Mouse (Mus musculus) skeletal muscle tissue, adult 2 months (tissue): Measurements from ENCODE around the gene Gm13288.
"Not testable (repeated sequence)": the region's sequence is repeated elsewhere in the genome, so short reads cannot be mapped to it uniquely, and the experiment has no call there.

Source experiments
- DNase-seq: peaks from one replicate; pipeline ENCODE4 v3.0.0-alpha.2; 2012; ENCODE audit warnings: low read depth, low spot score

Gene Gm13288

DNA sequence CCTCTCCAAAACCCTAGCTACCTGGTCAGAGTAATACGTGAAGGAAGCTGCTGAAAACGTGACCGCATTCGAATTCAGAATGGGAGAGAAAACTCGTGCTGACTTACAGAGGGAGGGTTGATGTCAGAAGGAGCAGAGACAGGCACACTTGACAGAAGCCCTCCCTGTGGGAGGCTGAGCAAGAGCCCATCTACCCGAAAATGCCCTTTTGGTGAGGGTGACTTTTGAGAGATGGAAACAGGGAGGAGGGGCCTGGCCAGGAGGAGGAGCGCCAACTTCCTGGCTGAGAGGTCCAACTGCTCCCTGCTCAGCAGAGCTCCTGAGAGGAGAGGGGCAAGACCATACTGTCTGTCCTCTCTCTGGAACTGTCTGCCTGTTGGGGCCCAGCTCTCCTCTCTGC lies 6.0 kb upstream of the Gm13288 start, which contains the start of gene Gm13285:
TSS of gene Gm13285 (plus strand) at position 301 of the 400 bp plus-strand sequence.
- not testable (repeated sequence) for DNase-seq

DNA sequence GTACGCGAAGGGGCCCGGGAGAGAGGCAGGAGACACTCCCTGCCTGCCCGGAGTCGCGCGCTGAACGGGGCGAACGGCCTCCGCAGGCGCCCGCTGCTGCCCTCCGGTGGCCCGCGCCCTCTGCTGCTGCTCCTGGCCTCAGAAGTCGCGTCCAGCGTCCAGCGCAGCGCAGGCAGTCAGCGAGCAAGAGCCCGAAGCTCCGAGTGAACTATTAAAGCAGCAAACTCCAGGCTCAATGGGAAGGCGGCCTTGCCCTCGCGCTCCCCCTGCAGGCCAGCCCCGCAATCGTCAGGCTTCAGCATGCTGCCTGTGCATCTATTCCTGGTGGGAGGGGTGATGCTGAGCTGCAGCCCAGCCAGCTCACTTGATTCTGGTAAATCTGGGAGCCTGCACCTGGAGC lies 2.4 kb upstream of the Gm13288 start, which contains the start of gene Gm13287:
TSS of gene Gm13287 (plus strand) at position 301 of the 400 bp plus-strand sequence.
- DNase-seq: not testable (repeated sequence)

DNA sequence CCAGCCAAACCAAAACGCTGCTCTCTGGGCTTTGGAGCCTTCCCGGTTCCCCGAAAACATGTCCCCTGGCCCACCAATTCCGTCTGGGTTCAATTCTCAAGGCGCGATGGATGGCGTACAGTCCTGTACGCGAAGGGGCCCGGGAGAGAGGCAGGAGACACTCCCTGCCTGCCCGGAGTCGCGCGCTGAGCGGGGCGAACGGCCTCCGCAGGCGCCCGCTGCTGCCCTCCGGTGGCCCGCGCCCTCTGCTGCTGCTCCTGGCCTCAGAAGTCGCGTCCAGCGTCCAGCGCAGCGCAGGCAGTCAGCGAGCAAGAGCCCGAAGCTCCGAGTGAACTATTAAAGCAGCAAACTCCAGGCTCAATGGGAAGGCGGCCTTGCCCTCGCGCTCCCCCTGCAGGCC lies 430 bp downstream of the Gm13288 start:
- DNase-seq: not testable (repeated sequence)

DNA sequence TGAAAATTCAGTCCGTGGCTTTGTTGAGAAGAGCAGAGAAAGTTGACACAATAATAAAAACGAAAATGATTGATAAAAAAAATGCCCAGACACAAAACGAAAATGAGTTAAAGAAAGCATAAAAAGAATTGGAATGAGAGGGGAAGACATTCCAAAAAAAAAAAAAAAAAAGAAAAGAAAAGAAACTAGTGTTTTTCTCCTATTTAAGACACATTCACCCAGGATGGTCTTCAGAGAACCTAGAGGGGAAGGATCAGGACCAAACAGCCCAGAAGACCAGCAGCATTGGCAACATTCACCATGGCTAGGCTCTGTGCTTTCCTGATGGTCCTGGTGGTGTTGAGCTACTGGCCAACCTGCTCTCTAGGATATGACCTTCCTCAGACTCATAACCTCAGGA lies 10.6 kb downstream of the Gm13288 start, which contains the start of gene Ifna7:
TSS of gene Ifna7 (plus strand) at position 301 of the 400 bp plus-strand sequence.
- DNase-seq: no peak

DNA sequence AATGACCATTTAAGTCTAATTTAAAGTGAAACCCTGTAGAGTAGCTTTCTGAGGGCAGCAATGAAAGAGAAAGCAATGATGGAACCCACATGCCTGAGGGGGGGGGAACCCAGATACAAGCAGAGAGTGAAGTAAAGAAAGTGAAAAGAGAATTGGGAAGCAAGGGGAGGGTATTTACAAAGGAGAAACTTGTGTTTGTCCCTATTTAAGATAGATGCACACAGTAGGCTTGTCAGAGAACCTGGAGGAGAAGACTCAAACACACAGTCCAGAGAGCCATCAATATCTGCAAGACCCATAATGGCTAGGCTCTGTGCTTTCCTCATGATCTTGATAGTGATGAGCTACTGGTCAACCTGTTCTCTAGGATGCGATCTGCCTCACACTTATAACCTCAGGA lies 14.3 kb downstream of the Gm13288 start, which contains the start of gene Ifna11:
TSS of gene Ifna11 (plus strand) at position 301 of the 400 bp plus-strand sequence.
- no peak for DNase-seq

DNA sequence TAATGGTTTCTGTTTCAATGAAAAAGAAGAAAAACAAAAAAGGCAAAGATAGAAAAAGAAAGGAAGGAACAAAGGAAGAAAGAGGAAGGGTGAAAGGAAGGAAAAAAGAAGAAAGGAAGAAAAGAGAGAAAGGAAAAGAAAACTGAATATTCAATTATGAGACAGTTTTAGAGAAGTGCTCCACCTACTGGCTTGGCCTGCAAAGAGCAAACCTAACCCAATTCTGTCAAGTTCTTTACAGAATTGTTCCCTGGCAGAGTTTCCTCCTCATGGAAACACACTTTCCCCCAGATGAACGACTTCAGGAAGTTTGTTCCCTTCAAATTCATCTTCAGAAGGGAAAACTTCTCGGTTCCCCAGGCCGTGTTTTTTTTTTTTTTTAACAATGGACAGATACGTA lies 17.7 kb downstream of the Gm13288 start:
- no peak for DNase-seq

DNA sequence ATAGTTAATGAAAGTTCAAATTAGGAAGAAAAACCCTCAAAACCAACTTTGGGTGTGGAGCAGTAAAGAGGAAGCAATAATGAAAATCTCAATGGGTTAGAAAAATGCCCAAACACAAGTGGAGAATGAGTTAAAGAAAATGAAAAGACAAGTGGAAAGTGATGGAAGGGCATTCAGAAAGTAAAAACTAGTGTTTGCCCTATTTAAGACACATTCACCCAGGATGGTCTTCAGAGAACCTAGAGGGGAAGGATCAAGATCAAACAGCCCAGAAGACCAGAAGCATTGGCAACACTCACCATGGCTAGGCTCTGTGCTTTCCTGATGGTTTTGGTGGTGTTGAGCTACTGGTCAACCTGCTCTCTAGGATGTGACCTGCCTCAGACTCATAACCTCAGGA lies 21.8 kb downstream of the Gm13288 start, which contains the start of gene Ifna6:
TSS of gene Ifna6 (plus strand) at position 301 of the 400 bp plus-strand sequence.
- not testable (repeated sequence) for DNase-seq

DNA sequence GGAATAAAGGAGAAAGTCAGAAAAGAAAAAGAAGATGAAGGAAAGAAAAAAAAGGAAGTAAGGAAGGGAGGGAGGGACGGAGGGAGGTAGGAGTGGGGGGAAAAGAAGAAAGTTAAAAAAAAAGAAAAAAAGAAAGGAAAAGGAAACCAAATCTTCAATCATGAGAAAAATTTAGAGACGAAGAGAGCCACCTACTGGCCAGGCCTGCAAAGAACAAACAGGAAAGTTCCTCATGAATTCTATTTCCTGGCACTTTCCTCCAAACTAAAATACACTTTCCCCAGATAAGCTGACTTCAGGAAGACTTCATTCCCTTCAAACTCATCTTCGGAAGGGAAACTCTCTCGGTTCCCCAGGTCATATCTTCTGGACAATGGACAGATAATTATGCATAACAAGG lies 25.2 kb downstream of the Gm13288 start:
- DNase-seq: no peak

DNA sequence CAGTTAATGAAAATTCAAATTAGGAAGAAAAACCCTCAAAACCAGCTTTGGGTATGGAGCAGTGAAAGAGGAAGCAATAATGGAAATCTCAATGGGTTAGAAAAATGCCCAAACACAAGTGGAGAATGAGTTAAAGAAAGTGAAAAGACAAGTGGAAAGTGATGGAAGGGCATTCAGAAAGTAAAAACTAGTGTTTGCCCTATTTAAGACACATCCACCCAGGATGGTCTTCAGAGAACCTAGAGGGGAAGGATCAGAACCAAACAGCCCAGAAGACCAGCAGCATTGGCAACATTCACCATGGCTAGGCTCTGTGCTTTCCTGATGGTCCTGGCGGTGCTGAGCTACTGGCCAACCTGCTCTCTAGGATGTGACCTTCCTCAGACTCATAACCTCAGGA lies 29.9 kb downstream of the Gm13288 start, which contains the start of gene Ifna5:
TSS of gene Ifna5 (plus strand) at position 301 of the 400 bp plus-strand sequence.
- DNase-seq: not testable (repeated sequence)

DNA sequence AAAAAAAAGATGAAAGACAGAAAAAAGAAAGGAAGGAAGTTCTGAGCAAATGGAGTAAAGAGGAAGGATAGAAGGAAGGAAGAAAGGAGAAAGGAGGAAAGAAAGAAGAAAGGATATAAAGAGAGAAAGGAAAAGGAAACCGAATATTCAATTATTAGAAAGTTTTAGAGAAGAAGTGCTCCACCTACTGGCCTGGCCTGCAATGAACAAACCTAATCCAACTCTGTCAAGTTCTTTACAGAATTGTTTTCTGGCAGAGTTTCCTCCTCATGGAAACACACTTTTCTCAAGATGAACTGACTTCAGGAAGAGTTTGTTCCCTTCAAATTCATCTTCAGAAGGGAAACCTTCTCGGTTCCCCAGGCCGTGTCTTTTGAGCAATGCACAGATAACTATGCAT lies 33.5 kb downstream of the Gm13288 start:
- no peak for DNase-seq

DNA sequence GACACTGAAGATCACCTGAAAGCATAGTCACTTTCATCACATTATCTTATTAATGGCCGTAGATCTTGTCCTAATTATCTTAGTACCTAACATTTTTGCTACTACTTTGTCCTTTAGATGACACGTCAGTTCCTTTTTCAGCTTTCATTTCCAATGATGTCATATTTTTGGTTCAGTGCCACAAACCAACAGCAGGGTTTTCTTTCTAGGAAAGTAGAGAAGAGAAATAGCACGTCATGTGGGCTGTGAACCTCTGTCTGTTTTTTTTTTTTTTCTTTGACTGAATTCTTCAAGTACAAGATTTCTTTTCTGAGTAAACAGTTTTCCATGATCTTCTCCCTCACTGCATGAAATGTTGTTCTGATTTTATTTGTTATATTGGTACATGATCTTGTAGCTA lies 34.7 kb downstream of the Gm13288 start:
- no peak for DNase-seq

DNA sequence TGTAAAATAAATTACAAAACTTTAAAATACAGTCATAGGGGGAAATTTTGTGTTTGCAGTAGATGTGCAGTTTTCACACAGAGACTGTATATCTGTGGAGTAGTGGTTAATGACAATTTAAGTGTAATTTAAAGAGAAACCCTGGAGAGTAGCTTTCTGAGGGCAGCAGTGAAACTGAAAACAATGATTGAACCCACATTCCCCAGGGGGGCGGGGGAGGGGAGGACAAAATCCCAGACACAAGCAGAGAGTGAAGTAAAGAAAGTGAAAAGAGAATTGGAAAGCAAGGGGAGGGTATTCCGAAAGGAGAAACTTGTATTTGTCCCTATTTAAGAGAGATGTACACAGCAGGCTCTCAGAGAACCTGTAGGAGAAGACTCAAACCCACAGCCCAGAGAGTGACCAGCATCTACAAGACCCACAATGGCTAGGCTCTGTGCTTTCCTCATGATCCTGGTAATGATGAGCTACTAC lies 36.1 kb downstream of the Gm13288 start, which contains the start of gene Ifna4:
TSS of gene Ifna4 (plus strand) at position 424 of the 474 bp plus-strand sequence.
- no peak for DNase-seq

DNA sequence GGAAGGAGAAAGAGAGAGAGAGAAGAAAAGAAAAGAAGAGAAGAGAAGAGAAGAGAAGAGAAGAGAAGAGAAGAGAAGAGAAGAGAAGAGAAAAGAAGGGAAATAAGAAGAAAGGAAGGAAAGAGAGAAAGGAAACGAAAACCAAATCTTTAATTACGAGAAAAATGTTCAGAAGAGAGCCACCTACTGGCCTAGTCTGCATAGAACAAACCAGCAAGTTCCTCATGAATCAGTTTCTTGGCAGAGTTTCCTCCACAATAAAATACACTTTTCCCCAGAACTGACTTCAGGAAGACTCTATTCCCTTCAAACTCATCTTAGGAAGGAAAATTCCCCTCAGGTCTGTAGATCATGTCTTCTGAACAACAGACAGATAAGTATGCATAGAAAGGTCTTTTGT lies 40.0 kb downstream of the Gm13288 start:
- no peak for DNase-seq

DNA sequence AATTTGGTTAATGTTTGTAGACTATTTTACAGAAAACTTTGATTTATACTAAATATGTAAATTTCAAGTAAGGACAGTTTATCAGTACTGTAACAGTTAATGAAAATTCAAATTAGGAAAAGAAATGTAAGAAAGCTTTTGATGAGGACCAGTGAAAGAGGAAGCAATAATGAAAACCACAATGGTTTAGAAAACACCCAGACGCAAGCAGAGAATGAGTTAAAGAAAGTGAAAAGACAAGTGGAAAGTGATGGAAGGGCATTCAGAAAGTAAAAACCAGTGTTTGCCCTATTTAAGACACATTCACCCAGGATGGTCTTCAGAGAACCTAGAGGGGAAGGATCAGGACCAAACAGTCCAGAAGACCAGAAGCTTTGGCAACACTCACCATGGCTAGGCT lies 44.4 kb downstream of the Gm13288 start, which contains the start of gene Ifna1:
TSS of gene Ifna1 (plus strand) at position 390 of the 400 bp plus-strand sequence.
- DNase-seq: no peak

DNA sequence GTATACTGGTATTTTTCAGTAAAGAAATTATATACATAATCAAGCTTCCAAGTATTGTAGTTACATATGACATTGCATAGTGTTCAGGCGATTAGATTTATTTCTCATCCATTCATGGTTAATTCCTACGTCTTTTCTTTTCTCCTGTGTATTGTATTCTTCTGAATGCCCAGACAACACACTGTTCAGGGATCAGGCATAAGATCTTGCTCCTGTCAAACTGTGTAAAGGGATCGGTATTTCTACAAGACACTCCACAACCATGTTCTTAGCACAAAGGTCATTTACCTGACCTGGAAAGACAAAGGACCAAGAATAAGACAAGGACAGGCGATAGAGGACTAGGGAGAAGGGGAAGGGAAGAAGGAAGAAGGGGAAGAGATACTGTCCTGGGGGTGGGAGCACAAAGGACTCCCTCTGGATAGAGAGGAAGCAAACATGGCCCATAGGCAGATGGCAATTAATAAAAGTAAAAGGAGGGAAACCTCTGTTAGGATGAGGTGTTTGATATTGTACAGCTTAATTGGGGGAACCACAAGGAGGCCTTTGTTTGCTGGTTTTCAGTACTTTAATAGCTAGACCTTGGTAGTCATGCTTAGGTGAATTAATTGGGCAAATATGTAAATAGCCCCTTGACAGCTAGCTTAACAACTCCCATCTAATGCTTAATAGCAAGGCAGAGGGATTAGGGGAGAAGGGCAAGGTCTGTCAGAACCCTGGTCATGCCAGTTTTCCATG lies 45.9 kb downstream of the Gm13288 start:
- no peak for DNase-seq
